Mouse (Mus musculus): Measurements from ENCODE around the gene Wrap53.

Wrap53 gene

GRCm38 (mm10) chr11:69600098-69600497 lies 20.0 kb upstream of the Wrap53 start:
- DNase-seq: peak; percentile 96

- DNase-seq: no peak
These were observed 19.4 kb upstream of the Wrap53 start for GRCm38 (mm10) chr11:69599436-69599835.

GRCm38 (mm10) chr11:69594853-69595252 lies 14.8 kb upstream of the Wrap53 start:
- DNase-seq: no peak

GRCm38 (mm10) chr11:69592799-69593198 lies 12.7 kb upstream of the Wrap53 start:
- no peak for DNase-seq

- no peak for DNase-seq
These were observed 12.0 kb upstream of the Wrap53 start for GRCm38 (mm10) chr11:69591899-69592637.

- no peak for DNase-seq
These were observed 11.4 kb upstream of the Wrap53 start for GRCm38 (mm10) chr11:69591424-69591823.

- no peak for DNase-seq
These were observed 10.6 kb upstream of the Wrap53 start for GRCm38 (mm10) chr11:69590622-69591021.

GRCm38 (mm10) chr11:69589207-69589834 lies 9.3 kb upstream of the Wrap53 start:
- peak; percentile 87 for DNase-seq

GRCm38 (mm10) chr11:69585718-69586325 lies 5.8 kb upstream of the Wrap53 start:
- peak; percentile 89 for DNase-seq

- peak; percentile 79 for DNase-seq
These were observed 4.9 kb upstream of the Wrap53 start for GRCm38 (mm10) chr11:69584937-69585336.

- DNase-seq: peak; percentile 79
These were observed 4.0 kb upstream of the Wrap53 start for GRCm38 (mm10) chr11:69584008-69584407.

GRCm38 (mm10) chr11:69582230-69582805 lies 2.3 kb upstream of the Wrap53 start:
- peak; percentile 81 for DNase-seq

- DNase-seq: no peak
These were observed 1.8 kb upstream of the Wrap53 start for GRCm38 (mm10) chr11:69581814-69582213.

GRCm38 (mm10) chr11:69581147-69581688 lies 1.2 kb upstream of the Wrap53 start:
- peak; percentile 99 for DNase-seq

GRCm38 (mm10) chr11:69580572-69581146 lies 604 bp upstream of the Wrap53 start:
- DNase-seq: no peak

GRCm38 (mm10) chr11:69579128-69580017 lies 682 bp downstream of the Wrap53 start:
- DNase-seq: peak; percentile 100

- DNase-seq: peak; percentile 91
These were observed 1.8 kb downstream of the Wrap53 start for GRCm38 (mm10) chr11:69578301-69578700.

- no peak for DNase-seq
These were observed 3.7 kb downstream of the Wrap53 start for GRCm38 (mm10) chr11:69576307-69576706.

GRCm38 (mm10) chr11:69575220-69575619 lies 4.8 kb downstream of the Wrap53 start:
- peak; percentile 85 for DNase-seq

- DNase-seq: no peak
These were observed 14.9 kb downstream of the Wrap53 start for GRCm38 (mm10) chr11:69565131-69565530.

GRCm38 (mm10) chr11:69564391-69564790 lies 15.7 kb downstream of the Wrap53 start:
- no peak for DNase-seq

- no peak for DNase-seq
These were observed 16.7 kb downstream of the Wrap53 start for GRCm38 (mm10) chr11:69563373-69563772.

All from heart, adult 11 months (tissue).